Mouse (Mus musculus): ENCODE results near the gene Ugt1a8.

DNA sequence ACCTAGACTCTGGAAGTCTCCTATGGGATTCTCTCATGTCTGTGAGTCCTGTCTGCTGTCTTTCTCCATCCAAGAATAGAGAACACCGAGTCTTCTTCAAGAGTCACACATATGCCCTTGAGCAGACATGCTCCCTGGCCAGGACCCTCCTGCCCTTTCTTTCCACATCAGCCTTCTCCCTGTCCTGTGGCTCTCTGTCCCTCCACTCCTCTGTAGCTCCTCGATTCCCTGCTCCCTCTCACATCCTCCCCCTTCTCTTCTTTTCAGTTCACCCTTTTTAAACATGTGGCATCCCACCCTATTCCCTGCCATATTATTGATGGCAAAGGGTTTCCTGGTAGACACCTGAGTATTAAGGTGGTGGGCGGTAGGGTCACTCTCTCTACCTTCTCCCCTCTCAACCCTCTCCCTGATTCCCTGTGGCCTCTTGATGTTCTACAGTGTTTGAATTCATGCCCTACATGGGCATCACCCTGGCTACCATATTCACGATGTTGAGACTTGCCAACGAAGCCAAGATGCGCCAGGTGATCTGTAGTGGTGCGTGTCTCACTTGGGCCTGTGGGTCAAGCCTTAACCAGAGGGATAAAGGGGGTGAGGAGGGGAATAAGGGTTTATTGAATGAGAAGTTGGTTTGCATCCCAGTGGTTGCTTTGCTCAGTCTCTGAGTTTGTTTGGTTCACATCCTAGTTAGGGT, 144.3 kb downstream of the Ugt1a8 start:
- TF ChIP-seq POLR2A (IDR thresholded peaks at IDR 0.05; ENCODE audit: insufficient read depth, low read depth, low read length) (no peak), CTCF (IDR thresholded peaks at IDR 0.05; ENCODE audit: insufficient read depth, low read depth, low read length) (no peak)

Data from olfactory bulb, adult 2 months (tissue).